Mouse (Mus musculus): Measurements from ENCODE around the gene Fgl2. TPM values are rescaled to one million over a fixed set of nuclear protein-coding genes. Genes with fewer than 3 reads are reported as not detected.

Fgl2 gene
- polyA plus RNA-seq (2012; rRNA removed), result 1.7 and 2.6 TPM in 2 replicates

GRCm38 (mm10) chr5:21372493-21373179, at the start of gene Fgl2:
Fgl2 (plus strand) TSS chr5:21372642.

DNA sequence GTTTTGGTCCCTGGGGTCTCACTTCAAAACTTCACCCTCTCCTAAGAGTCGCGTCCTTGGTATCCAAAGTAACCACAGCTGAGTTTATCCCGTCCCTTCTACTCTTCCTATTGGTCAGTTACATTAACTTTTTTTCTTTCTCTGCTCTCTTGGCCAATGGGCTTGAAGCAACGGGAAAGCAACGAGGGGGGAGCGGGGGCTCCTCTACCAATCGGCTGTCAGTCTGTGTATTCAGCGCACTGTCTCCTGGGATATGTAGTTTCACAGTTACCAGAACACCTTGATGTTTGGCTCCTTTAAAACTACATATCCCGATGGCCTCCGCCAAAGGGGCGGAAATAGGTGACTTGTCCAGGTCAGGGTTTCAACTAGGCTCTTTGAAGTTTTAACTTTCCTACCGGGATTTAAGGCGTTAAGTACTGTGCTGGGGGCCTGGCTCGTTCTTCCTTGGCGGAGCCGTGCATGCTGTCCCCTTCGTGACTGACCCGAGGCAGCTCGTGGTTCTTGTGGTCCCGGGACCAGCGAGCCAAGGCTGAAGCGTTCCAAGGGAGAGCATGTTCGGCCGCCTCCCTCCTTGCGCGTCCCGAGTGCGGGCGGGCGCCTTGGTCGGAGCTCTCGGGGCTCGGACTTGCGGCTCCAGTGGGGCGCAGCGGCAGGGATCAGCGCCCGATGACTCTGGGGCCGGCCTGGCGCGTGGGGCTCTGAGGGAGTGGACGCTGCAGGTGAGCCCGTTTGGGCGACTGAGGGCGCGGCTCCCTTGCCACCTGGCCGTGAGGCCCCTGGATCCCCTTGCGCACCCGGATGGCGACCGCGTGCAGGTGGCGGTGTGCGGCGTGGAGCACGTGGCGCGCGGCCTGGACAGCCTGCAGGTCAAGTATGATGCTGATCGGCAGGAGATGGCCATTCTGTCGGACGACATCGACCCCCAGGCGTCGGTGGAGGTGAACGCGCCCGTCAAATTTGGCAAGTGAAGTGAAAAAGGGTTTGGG, 52.5 kb downstream of the Fgl2 start, which contains the start of the genes Ccdc146 and Fam185a:
Gene Ccdc146, minus strand, starts transcription at position 64 of the 989 bp plus-strand sequence.
Gene Fam185a, plus strand, starts transcription at position 345 of the 989 bp plus-strand sequence.

Other genes with a start within 250 kb of the Fgl2 start
- 8.6 and 9.9 TPM in 2 replicates for gene Gsap, start 186.4 kb upstream of the Fgl2 start, polyA plus RNA-seq (2012; rRNA removed)
- gene Ccdc146, start 52.0 kb downstream of the Fgl2 start, polyA plus RNA-seq (2012; rRNA removed), result 0.40 and 0.77 TPM in 2 replicates
- gene Fam185a, start 52.3 kb downstream of the Fgl2 start, polyA plus RNA-seq (2012; rRNA removed), result 4.0 and 5.0 TPM in 2 replicates
- 10.1 and 35.2 TPM in 2 replicates for gene Lrrc17, start 170.9 kb downstream of the Fgl2 start, polyA plus RNA-seq (2012; rRNA removed)

Measured in central nervous system, embryonic 14 days (tissue).